Mouse (Mus musculus) CD4-positive, CD25-positive, alpha-beta regulatory T cell, adult 2 months (primary cell): ENCODE measurements at regions not wholly inside any gene's neighbourhood (a gene's known extent, or its start where the extent isn't known, plus 50 kb on each side); places are given as distances from the start of the nearest gene placed in this dataset.

Source experiments
- DNase-seq: peaks from one replicate; pipeline ENCODE4 v3.0.0-alpha.2; 2012; ENCODE audit warnings: low read depth, low spot score

GRCm38 (mm10) chr6:66224164-66224903 is 271.9 kb downstream of the 4930544G11Rik start:
- DNase-seq, result no peak

GRCm38 (mm10) chr6:66236368-66236767 is 284.0 kb downstream of the 4930544G11Rik start:
- DNase-seq, result no peak

GRCm38 (mm10) chr6:66255378-66255777 is 279.8 kb upstream of the Mad2l1 start:
- no peak for DNase-seq

DNA sequence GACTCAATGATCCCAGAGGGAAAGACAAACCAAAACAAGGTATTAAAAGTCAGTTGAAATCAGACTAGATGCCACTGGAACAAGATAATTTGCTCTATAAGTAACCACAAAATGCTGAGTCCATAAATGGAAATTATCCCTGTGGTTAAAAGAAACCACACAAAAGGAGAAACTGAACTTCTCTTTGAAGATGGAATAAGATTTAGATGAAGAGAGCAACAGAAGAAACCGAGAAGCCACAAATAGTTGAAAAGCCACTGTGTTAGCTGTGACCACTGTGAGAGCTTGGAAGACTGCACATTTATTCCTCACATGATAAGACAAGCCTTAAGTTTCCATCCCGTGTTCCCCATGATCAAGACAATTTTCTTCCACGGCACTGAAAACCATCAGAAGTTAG is 271.8 kb upstream of the Mad2l1 start:
- DNase-seq, result no peak

DNA sequence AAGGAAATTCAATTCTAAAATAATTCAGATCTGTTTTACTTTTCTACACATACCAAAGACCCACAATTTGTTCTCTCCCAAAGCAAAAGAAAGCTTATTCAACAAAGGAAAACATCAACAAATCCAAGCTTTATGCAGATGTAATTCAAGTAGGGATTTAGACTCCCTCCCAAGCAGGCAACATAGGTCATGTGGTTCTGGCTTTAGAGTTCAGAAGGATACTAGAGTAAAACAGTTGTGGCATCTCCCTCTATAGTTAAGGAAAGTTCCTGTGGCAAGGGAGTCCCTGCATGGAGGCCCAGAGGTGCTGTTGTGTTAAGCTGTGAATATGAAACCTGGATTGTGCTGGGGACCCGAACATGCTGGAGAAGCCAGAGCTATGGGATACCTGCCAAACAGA is 271.3 kb upstream of the Mad2l1 start:
- DNase-seq, result no peak

- DNase-seq, result no peak
These were observed 266.8 kb upstream of the Mad2l1 start for GRCm38 (mm10) chr6:66268427-66268826.

DNA sequence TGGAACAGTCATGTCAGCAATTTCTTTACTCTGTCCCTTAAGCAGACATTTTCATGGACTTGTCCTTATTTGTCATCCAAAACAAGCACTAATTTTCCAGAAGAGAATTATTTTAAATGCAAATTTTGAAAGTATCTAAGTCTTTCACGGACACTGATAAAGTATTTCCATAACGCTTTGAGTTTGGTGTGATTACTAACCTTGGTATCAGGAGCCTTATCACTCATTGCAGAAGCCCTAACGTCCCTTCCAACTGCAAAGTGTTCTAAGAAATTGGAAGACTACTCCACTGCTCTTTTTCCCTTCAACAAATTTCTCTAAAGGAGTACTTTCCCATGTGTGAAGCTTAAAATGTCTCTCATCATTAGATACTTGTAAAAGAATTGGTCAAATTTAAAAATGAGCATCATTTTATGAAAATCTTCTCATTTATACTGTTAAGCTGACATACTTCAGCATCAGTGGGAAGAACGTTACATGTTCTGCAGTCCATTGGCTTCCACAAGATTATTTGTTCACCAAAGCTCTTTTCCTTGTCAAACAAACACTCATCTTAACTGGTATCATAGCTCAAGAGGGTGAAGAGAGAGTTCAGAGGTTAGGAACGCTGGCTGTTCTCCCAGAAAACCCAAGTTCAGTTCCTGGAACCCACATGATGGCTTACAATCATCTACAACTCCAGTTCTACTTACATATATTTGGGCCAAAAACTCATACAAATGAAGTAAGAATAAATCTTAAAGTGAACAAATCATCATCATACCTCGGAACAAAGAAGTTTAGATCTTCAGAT is 263.6 kb upstream of the Mad2l1 start:
- DNase-seq, result no peak

- no peak for DNase-seq
These were observed 263.0 kb upstream of the Mad2l1 start for GRCm38 (mm10) chr6:66272216-66272615.

DNA sequence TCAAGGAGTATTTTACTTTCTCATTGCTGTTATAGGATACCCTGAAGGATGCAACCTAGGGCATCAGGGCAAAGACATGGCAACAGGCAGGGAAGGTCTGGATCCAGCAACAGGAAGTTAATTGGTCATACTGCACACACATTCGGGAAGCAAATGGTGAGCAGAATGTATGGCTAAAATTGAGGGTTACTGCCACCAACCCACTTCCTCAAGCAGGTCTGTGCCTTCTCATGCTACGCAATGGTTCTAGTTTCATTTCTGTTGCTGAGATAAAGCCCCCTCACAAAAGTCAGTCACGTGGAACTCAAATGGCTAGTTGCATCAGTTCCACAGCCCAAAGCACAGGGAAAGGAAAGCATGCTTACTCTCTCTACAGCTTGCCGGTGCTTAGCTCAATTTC is 260.5 kb upstream of the Mad2l1 start:
- no peak for DNase-seq

DNA sequence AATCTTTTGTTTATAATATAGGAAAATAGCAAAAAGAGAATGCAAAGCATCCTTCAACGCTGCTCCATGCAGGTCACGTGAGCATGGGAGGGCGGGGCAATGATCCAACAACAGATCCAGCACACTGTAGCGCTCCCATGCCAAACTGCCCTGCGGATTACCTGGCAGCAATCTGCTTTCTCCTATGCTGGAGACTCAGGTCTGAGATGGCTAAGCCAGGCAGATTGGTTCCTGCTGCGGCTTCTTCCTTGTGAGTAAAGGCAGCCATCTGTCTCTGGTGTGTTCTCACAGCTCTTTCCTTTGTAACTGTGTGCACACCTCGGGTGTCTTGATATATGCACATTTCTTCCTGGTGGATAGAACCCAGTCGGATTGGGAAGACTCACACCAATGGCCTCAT is 254.5 kb upstream of the Mad2l1 start:
- DNase-seq, result no peak

DNA sequence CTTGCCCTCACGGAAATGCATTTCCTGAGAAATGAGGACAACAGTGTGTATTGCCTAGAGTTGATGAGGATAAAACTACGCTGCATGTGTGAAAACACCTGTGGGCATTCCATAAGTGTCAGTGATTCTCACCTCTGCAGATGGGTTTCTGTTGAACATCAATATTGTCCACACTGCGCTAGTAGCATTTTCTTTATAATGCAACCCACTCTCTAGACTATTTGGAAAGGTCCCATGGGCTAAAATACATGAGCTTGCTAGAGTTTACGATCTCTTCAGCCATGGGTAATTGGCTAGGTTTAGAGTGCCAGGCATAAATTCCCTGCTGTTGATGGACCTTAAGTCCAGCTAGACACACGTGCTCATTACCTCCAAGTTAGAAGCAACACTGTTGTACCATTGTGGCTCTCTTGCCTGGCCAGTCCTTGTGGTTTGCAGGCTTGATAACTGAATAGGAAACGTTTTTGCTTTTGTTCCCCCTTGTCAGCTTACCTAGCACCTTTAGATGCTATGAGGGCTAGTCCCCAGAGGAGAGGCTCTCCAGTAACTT is 252.5 kb upstream of the Mad2l1 start:
- no peak for DNase-seq

DNA sequence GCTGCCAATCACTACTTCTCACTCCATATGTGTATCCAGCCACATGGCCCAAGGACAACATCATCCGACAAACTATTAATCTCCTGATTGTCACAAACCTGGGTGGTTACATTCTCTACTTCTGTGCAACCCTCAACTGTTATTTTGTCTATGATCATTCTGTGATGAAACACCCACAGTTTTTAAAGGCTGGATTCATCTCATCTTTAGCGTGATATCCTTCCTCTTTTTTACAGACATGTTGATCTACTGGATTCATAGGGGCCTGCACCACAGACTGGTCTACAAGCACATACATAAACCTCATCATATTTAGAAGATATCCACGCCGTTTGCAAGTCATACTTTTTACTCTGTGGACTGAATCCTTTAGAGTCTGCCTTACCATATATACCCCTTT is 251.7 kb upstream of the Mad2l1 start:
- no peak for DNase-seq

DNA sequence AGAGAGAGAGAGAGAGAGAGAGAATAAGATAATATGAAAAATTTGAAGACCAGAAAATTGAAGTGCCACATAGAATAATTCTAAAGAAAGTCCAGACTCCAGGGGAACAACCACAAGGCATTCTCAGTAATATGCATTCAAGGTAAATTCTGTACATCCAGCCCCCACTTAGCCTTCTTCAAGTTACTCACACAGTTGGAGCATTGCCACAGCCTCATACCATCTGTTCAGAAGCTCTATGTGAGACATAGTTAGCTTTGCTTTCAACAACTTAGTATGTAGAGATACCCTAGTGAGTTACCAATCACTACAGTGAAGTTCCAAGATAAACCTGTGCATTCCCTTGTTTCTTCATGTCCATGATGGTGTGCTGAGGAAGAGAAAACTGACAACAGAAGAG is 247.6 kb upstream of the Mad2l1 start:
- DNase-seq, result no peak

DNA sequence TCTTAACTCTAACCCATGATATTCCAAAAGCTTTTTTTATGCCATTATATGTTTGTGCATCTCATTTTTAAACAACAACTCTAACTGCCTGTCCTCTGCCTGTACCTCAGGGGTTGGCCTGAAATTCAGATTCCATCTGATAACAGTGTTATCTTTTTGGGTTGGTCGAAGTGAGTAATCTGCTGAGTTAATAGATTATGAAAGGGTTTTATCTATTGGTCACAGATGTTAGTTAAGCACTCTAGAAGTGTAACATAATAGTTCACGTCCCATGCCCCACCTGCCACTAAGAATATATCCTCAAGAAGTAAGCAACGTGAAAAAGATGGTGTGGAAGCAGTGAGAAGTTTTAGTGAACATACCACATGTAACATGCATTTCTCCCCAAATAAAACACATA is 246.0 kb upstream of the Mad2l1 start:
- DNase-seq, result no peak

- no peak for DNase-seq
These were observed 243.6 kb upstream of the Mad2l1 start for GRCm38 (mm10) chr6:66291576-66291975.

GRCm38 (mm10) chr6:66298056-66298455 is 237.1 kb upstream of the Mad2l1 start:
- no peak for DNase-seq

DNA sequence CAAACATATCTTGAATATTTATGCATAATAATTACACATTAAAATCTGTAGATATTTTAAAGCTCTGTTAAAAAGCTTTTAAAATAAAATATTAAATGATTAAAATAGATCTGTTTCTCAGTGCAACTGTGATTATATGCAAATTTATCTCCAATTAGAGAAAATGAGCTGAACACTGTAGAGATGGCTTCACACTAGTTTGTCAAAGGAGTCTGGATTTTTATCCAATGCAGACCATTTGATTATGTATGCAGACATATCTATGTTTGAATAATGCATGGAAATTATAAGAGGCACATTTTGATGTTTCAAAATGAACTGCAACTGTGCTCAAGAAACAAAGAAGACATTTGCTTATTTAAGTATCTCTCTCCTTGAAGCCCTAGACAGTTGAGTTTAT is 235.0 kb upstream of the Mad2l1 start:
- DNase-seq, result no peak

GRCm38 (mm10) chr6:66344848-66345247 is 190.3 kb upstream of the Mad2l1 start:
- DNase-seq, result no peak

DNA sequence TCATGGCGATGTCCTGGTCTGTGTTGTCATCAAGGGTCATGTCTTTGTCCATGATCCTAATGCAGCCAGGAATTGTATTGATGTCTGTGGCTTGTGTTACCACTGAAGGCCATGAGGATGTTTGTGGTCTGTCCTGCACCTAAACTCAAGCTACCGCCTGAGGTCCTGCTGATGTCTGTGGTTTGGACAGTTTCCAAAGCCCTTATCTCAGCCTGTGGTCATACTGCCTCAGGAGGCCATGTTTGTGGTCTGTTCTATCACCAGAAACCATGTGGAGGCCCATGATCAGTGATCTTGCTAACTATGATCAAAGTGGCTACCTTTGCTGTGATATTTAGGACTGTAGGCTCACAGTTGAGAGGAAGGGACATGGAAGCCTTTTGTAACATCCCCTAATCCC is 187.8 kb upstream of the Mad2l1 start:
- no peak for DNase-seq

DNA sequence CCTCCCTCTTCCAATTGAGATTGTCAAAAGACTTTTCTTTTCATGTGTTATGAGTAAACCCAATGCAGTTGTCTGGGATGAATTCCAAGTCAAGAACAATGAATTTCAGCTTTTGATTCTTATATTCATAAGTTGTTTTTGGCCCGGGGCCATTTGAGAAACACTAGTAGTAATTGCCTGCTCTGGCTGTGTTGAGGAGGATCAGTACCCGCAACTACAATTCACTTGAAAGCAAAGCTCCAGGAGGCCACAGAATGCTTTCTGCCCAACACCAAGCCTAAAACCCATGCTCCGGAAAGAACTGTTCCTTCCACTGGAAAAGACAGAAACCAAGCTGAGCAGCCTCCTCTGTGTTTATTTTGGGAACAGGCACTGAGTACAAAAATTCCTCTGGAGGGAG is 174.1 kb upstream of the Mad2l1 start:
- DNase-seq, result no peak

GRCm38 (mm10) chr6:66367263-66367662 is 167.9 kb upstream of the Mad2l1 start:
- no peak for DNase-seq

- DNase-seq, result no peak
These were observed 153.8 kb upstream of the Mad2l1 start for GRCm38 (mm10) chr6:66381279-66381934.
